Mouse (Mus musculus): ENCODE measurements around the gene Gm128.

- TF ChIP-seq EP300 (IDR thresholded peaks at IDR 0.05; ENCODE audit: insufficient read depth, low read depth, low read length) (no peak), CTCF (IDR thresholded peaks at IDR 0.05) (no peak)
These were observed 35.1 kb upstream of the Gm128 start for GRCm38 (mm10) chr3:95276428-95276934.

Measured in heart, adult 2 months (tissue).